Mouse (Mus musculus) bone marrow macrophage, adult 2 months (primary cell): Measurements from ENCODE around the gene Kcnk15. TPM values are rescaled to one million over a fixed set of nuclear protein-coding genes. Genes with fewer than 3 reads are reported as not detected.

Experiments
- H3K27ac ChIP-seq: 2 replicates; pipeline ENCODE4 v1.5.1; 2012; ENCODE audit warnings: low read depth, low read length; ENCODE audit not compliant: insufficient read depth
- H3K4me1 ChIP-seq: 2 replicates; pipeline ENCODE4 v1.6.1; 2012; ENCODE audit warnings: low read length; ENCODE audit not compliant: control insufficient read depth, insufficient read depth
- H3K4me3 ChIP-seq: 2 replicates; pipeline ENCODE4 v1.5.1; 2012; ENCODE audit warnings: mild to moderate bottlenecking, low read length, moderate library complexity; ENCODE audit not compliant: insufficient read depth
- CTCF ChIP-seq: IDR thresholded peaks from 2 replicates; pipeline ENCODE4 v1.5.1; 2012; ENCODE audit warnings: low read depth, mild to moderate bottlenecking, low read length, moderate library complexity
- POLR2A ChIP-seq: IDR thresholded peaks from 2 replicates; pipeline ENCODE4 v1.6.1; 2012; ENCODE audit warnings: mild to moderate bottlenecking, low read depth, low read length, borderline replicate concordance
- polyA plus RNA-seq: library from polyadenylated mRNA; stranded (reverse); fragments of >200 nt; gene quantifications from 2 replicates; pipeline ENCODE4 v1.2.4, GENCODE M21; 2012; ENCODE audit not compliant: missing spikeins, insufficient read depth, insufficient read length

Kcnk15 gene
- polyA plus RNA-seq, 1 experiment, result not detected

DNA sequence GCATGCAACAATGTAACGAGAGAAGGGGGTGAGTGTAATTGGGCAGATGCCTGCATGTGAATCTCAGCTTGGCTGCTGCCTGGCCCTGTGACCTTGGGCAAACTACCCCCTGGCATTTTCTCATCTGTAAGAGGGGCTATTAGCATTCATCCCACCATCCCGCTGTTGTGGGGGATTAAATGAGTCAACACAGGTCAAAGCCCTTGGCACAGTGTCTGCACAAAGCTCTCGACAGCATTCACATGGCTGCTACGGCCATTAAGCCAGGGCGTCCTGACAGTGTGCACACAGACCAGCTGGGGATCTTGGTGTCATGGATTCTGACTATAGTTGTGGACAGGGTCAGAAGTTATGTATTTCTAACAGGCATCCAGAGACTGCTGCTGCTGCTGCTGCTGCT is 21.4 kb downstream of the Kcnk15 start:
- TF ChIP-seq POLR2A (no peak), CTCF (no peak)
- no peak overlapping the region for H3K4me3 ChIP-seq
- no peak overlapping the region for H3K27ac ChIP-seq
- H3K4me1 ChIP-seq, result no peaks in the 10 kb centered on the region

DNA sequence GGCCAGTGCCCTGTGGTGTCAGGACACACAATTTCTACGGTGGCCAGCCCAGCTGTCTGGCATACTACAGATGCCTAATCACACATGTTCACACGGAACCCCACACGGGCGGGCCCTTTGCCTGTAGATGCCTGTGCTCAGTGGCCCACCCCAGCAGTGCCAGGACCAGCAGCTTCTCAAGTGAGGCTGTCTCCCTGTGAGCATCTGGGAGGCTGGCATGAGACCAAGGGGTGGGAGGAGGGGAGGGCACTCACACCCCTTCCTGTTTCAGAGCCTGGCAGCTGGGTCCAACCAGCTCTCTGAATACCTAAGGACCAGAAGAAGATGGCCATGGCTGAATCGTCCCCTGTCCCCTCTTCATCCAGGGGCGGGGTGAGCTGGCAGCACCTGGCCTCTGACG is 22.0 kb downstream of the Kcnk15 start:
- Histone ChIP-seq H3K4me1 (no peaks in the 10 kb centered on the region), H3K27ac (no peak overlapping the region), H3K4me3 (no peak overlapping the region)
- no peak for TF ChIP-seq POLR2A
- no peak for TF ChIP-seq CTCF

GRCm38 (mm10) chr2:163876830-163877498 is 23.5 kb downstream of the Kcnk15 start:
- TF ChIP-seq POLR2A, result no peak
- no peak for TF ChIP-seq CTCF
- Histone ChIP-seq H3K27ac (no peak overlapping the region), H3K4me1 (no peaks in the 10 kb centered on the region), H3K4me3 (no peak overlapping the region)

GRCm38 (mm10) chr2:163880891-163881290 is 27.4 kb downstream of the Kcnk15 start:
- H3K4me1 ChIP-seq, result no peaks in the 10 kb centered on the region
- H3K4me3 ChIP-seq, result no peak overlapping the region
- no peak for TF ChIP-seq CTCF
- no peak for TF ChIP-seq POLR2A
- H3K27ac ChIP-seq, result no peak overlapping the region

DNA sequence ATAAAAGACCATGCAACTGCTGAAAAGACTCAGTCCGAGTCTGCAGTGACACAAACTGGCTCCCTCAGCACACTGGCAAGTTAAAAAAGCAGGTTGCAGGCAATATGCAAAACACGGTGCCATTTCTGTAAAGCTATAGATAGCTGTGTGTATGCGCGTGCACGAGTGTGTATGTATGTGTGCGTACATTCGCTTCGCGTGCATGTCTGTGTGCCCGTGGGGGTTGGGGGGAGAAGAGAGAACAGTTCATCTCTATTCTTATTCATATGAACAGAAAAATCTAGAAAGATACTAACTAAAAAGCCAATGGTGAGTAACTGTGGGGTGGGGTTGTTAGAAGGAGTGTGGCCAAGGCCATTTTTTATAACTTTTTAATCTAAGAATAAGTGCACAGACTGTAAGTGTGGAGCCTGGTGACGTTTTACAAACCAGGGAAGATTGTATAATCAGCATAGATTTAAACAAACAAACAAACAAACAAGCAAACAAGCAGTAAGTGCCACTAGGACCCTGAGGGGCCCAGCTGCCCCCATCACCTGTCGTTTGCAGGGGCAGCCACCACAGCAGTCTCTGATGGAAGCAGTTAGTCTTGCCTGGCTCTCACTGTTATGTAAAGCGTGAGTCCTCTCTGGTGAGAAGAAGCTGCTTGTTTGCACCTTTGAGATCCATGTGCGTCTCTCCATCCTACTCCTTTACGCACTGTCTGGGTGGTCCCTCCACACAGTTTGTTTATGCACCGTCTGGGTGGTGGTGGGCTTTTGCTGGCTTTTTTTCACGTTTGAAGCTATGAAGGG is 29.6 kb downstream of the Kcnk15 start:
- H3K4me3 ChIP-seq, result no peak overlapping the region
- no peak overlapping the region for H3K27ac ChIP-seq
- no peak for TF ChIP-seq POLR2A
- no peak for TF ChIP-seq CTCF
- H3K4me1 ChIP-seq, result no peaks in the 10 kb centered on the region

- Histone ChIP-seq H3K4me1 (no peaks in the 10 kb centered on the region), H3K4me3 (no peak overlapping the region), H3K27ac (no peak overlapping the region)
- TF ChIP-seq POLR2A (no peak), CTCF (no peak)
These were observed 36.0 kb downstream of the Kcnk15 start for GRCm38 (mm10) chr2:163889411-163889810.

- Histone ChIP-seq H3K27ac (no peak overlapping the region), H3K4me1 (no peaks in the 10 kb centered on the region), H3K4me3 (no peak overlapping the region)
- TF ChIP-seq POLR2A, result no peak
- TF ChIP-seq CTCF, result no peak
These were observed 37.1 kb downstream of the Kcnk15 start for GRCm38 (mm10) chr2:163890586-163890985.

DNA sequence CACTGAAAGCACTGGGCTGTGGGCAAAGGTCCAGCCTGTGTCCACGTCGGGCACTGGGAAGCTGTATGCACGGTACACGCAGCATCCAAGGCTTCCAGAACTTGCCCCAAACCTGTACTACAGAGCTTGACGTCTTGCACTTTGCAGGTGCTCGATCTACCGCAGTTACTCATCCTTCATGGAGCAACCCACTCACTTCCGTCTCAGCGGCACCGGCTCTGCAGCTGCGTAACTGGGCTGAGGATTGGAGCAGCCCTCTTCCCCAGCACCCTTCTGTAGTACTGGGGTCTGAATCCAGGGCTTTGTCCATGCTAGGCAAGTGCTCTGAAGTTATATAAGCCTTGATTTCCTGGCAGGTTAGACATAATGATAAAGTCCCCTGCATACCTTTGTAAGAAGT is 37.8 kb downstream of the Kcnk15 start:
- no peak overlapping the region for H3K4me3 ChIP-seq
- TF ChIP-seq POLR2A (no peak), CTCF (no peak)
- no peak overlapping the region for H3K27ac ChIP-seq
- no peaks in the 10 kb centered on the region for H3K4me1 ChIP-seq

DNA sequence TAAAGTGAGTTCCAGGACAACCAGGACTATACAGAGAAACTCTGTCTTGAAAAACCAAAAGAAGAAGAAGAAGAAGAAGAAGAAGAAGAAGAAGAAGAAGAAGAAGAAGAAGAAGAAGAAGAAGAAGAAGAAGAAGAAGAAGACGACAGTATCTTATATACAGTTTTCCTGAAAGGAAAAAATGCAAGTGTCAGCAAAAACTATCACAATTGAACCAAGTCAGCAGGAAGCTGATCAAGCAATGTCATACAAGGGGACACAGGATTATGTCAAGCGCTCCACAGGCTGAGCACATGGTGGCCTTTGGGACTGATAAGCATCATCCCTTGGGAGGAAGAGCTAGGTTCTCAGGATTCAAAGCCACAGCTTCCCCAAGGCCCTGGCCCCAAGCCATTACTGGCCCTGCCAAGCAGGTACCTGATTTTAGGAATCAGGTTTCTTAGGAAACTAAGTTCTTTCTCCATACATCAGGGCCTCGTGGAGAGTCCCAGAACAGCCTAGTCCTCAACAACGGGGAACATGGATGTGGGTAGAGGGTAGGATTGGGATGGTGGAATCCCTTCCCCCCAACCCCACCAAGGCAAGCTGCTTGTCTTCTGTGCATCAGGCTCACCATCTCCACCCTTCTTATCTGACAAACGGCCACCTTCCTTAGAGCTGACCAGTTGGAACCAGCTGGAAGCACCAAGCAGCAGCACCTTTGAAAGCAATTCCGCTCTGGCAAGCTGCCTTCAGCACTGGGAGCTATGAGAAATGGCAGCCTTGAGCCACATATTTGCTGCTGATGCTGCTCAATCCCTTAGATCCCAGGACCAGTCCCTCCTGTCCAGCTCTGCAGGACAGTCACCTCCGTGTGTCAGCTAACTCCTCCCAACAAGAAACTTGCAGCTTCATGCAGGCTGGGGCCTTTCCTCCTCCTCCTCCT is 40.3 kb downstream of the Kcnk15 start:
- TF ChIP-seq POLR2A (no peak), CTCF (no peak)
- Histone ChIP-seq H3K4me3 (no peak overlapping the region), H3K4me1 (no peaks in the 10 kb centered on the region), H3K27ac (no peak overlapping the region)
